Mouse (Mus musculus) lung, adult 2 months (tissue): ENCODE data around the gene Smim12.

ENCODE experiments used
- CTCF ChIP-seq: fragments of 200-500 bp; IDR thresholded peaks from 2 replicates; pipeline ENCODE4 v1.5.1; 2011; ENCODE audit warnings: mild to moderate bottlenecking, low read length, control low read depth; ENCODE audit not compliant: insufficient read depth
- POLR2A ChIP-seq: fragments of 200-500 bp; IDR thresholded peaks from 2 replicates; pipeline ENCODE4 v1.6.1; 2011; ENCODE audit warnings: low read depth, mild to moderate bottlenecking, control low read depth, low read length, borderline replicate concordance; ENCODE audit errors: extremely low read depth

GRCm38 (mm10) chr4:127200164-127200722 lies 43.3 kb upstream of the Smim12 start:
- no peak for TF ChIP-seq POLR2A
- TF ChIP-seq CTCF: no peak
